Mouse (Mus musculus) pancreas, adult 10 weeks (tissue): Measurements from ENCODE around the gene Ip6k1. TPM values are rescaled to one million over a fixed set of nuclear protein-coding genes. Genes with fewer than 3 reads are reported as not detected.

ENCODE experiments used
- polyA plus RNA-seq: library from polyadenylated mRNA; stranded (reverse); fragments of 350-450 nt; fragmentation: Illumina TruSeq; extraction: RNeasy Lipid Tissue Mini Kit (QIAGEN cat#74804); gene quantifications from one replicate; pipeline ENCODE4 v1.2.3, GENCODE M21; 2015; ENCODE audit warnings: low read depth, low replicate concordance; ENCODE audit not compliant: insufficient read depth

Gene Ip6k1
- polyA plus RNA-seq: 29.1 TPM

DNA sequence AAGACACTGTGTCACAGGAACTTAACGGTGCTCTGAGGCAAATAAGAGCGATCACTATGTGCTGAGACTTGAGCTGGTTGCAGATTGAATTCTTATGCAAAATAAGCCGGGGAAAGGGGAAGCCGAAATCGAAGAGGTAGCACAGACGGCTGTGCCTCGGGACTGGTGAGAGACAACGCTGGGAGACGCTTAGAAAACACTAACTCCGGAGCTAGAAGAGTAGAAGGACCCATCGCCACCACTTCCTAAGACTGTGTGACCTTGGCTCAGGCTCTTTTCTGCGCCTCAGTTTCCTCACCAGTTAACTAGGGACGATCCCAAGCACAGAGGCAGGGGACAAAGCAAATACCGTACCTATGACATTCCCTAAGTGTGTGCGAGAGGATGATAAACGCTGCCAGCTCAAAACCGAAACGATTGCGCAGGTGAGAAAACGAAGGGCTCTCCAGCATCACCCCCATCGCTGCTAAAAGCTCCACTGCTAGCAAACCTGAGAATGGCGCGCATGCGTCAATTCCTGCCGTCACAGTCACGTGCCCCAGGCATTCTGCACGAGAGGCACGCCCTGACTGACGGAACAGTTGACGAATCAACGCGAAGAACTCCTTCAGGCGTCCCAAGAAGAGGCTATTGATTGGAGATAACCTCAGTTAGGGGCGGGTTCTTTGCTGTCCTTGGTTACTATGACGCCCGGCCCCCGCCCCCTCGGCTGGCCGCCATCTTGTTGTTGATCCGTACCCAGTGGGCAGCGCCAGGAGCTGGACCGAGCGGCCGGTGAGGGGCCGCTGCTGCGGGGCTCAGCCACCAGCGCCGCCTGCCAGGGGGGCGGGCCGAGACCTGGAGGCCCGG lies at the start of gene Ip6k1:
Gene Ip6k1 (plus strand): TSS at position 580 of the 849 bp plus-strand sequence.

DNA sequence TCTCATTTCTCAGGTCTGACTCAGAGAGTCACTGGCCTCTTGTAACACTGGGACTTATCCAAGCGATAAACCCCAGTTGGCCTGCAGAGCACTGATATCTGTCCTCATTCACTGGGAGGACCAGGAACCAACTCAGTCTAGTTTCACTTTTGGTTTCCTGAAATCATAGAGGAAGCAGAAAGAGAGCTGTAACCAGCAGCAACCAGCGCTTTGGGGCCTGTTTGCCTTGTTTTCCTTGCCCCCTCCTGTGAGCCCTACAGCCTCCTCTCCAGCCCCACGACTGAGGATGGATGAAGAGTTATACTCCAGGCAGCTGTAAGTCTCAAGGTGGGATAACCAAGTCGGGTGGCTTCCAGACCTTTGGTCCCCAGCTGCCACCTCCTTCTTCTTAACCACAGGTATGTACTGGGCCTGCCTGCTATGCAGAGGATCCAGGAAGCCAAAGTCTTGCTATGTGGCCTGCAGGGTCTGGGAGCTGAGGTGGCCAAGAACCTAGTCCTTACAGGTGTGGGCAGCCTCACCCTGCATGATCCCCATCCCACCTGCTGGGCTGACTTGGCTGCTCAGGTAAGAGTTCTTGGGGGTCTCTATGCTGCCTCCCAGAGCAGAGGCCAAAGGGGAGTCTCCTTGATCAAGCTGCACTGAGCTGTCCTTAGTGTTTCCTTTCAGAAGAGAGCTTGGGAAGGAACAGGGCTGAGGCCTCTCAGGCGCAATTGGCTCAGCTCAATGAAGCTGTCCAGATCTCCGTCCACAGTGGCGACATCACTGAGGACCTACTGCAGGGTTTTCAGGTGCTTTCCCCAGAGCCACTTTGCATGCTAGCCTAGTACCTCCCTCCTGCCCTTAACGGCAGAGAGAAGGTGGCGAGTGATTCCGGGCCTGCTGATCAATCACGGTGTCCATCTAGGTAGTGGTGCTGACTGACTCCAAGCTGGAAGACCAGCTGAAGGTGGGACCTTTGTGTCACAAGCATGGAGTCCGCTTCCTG lies 26.6 kb upstream of the Ip6k1 start, which contains the start of gene Uba7:
Gene Uba7 (plus strand): TSS at position 107 of the 988 bp plus-strand sequence.

DNA sequence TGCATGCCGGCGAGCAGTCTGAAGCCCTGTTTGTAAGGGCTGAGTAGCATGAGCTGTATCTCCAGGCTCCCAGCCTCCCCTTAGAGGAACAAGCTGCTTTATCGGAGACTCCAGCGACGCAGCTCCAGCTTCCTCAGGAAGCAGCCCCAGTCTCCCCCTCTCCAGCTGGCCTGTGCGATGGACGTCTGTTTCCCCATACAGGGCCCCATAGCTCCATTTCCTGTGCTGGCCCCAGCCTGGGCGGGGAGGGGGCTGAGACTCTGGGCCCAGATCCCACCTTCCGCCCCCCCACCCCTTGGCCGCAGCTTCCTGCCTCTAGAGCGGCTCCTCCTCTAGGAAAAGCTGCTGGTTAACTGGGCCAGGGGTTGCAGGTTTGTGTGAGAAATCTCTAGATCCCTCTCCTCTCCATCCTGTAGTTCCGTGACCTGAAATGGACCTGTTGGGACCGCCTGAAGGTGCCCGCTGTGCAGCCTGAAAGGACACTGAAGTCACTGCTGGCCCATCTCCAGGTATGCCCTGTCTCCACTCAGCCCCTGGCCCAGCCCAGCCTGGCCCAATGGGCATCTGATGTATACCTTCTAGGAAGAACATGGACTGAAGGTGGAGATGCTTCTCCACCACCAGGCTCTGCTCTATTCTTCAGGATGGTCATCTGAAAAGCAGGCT lies 19.5 kb upstream of the Ip6k1 start, which contains the start of gene Gm20661:
Gene Gm20661 (plus strand): TSS at position 378 of the 666 bp plus-strand sequence.

DNA sequence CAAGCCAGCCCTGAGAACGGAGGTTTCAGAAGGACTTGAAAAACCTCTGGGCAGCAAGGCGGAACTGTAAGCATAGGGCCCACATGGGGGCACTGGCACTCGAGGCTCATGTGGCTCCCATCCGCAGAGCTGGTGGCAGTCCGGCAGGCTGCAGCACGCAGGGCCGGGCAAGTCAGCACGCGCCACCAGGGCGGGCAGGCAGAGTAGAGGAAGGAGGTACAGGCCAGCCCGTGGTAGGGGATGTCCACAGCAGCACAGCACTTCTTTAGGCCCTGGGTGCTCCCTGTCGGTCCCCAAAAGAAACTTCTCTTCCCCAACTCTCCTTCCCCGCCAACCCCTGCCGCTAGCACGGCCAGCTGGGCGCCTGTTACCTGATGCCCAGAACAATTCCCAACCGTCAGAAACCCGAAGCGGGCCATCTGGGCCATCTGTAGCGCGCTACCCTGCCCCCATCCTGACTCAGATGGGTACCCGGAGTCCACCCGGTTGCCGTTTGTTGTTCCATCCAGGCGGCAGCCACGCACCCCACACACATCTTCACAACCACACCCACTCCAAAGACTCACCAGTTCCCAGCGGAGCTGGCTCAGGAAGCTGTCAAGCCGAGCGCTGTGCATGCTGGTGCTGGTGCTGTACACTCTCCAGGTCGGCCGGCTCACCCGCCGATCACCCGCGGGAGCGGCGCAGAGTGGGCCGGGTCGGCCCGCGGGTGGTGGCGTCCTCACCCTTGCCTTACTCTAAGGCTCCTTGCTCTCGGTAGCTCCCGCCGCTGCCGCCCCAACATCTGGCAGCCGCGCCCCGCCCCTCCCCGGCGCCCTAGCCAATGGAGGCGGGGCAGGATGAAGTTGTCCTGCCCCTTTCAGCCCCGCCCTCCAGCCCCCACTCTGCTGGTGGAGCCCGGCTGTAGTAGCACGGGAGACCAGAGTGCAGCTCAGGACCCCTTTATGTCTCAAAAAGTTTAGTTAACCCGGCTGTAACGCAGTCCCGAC lies 16.9 kb upstream of the Ip6k1 start, which contains the start of gene Inka1:
Gene Inka1 (minus strand): TSS at position 749 of the 989 bp plus-strand sequence.

DNA sequence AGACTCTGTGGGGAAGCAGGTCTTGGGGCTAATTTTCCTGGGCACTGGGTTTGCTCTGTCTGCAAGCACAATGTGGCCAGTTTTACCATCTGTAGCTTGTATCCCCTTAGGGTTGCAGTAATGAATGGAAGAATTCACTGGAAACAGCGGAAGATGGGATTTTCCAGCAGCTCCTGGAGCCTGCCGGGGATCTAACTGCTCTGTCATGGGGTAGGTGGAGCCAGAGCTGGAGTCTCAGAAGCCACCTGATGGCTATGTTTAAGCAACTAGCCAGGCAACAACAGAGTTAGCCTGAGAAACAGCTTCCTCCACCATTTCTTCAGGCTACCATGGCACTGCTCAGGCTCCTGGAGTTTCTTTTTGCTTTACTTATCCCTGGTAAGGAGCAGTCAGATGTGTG lies 10.1 kb upstream of the Ip6k1 start, which contains the start of gene Cdhr4:
Gene Cdhr4 (plus strand): TSS at position 301 of the 400 bp plus-strand sequence.

DNA sequence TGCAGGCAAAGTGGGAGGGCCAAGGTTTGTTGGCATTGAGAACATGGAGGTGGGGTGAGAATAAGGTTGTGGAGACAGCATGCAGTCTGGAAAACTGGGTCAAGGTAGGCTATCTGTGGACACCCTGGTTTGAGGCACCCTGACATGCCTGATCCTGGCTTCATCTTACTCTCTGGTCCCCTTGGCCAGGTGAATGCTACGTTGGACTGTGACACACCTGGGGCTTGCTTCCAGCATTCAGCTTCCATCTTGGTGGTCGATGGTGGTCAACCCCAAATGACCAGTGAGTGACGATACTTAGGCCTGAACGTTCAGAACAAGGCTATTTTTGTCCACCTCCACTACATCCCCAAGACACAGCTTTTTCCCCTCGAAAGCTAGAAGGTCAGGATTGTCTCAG lies 6.3 kb upstream of the Ip6k1 start, which contains the start of gene Gm20662:
Gene Gm20662 (plus strand): TSS at position 301 of the 400 bp plus-strand sequence.

DNA sequence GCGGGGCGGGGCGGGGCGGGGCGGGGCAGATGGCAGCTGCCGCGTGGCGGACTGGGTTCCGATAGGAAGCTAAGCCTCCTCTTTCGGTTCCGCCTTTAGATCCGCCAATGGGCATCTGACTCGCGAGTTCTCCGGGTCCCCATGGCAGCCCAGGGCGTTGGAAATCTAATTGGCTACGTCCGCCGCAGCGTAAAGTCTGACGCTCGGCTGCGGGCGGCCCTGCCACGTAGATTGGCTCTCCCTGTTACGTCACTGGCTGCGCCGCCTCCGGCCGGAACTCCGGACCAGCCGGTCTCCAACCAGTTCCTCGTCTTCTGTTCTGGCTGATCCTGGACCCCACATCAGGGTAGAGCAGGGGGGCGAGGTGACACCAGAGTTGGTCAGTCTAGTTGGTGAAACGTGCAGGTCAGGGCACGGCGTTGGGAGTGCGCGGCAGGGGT lies 46.7 kb downstream of the Ip6k1 start, which contains the start of gene Gmppb:
Gene Gmppb (plus strand): TSS at position 227 of the 440 bp plus-strand sequence.

DNA sequence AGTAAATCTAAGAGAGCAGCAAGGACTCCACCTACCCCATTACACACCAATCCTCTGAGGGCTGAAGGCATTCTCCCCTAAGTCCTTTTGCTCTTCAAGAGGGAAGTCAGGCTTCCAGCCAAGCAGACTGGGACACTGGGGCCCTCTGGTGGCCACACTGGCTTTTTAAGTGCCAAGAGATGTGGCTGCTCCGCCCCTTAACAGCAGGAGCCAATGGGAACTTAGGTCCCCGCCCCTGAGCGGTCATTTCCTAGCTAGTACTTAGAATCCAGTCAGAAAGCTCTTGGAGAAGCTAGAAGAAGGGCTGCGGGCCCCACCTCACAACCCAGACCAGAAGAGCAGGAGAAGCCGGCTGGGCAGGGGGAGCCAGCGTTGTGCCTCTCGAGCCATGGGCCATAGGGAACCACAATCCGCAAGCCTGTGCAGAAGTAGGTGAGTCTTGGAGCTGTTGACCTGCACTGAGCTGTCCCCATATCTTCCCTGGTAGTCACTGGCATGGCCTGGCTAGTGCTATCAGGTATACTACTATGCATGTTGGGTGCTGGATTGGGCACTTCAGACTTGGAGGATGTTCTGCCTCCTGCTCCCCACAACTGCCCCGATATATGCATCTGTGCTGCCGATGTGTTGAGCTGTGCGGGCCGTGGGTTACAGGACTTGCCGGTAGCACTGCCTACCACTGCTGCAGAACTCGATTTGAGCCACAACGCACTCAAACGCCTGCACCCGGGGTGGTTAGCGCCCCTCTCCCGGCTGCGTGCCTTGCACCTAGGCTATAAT lies 50.8 kb downstream of the Ip6k1 start, which contains the start of gene Amigo3:
Gene Amigo3 (plus strand): TSS at position 275 of the 780 bp plus-strand sequence.

DNA sequence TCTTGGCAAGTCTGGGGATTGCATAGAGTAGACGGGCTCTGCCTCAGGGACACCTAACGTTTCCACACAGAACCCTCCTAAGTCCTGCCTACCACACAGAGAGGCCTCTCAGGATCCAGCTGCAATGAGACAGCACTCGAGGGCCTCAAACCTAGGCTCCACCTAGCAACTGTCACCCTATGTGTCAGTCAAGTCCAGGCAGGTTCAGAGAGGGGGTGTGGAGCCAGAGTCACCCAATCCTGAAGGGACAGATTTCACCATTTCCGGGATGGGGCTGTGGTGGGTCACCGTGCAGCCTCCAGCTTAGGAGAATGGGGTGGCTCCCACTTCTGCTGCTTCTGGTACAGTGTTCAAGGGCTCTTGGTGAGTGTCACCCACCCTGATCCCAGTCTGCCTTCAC lies 77.9 kb downstream of the Ip6k1 start, which contains the start of gene Mst1:
Gene Mst1 (plus strand): TSS at position 269 of the 400 bp plus-strand sequence.

DNA sequence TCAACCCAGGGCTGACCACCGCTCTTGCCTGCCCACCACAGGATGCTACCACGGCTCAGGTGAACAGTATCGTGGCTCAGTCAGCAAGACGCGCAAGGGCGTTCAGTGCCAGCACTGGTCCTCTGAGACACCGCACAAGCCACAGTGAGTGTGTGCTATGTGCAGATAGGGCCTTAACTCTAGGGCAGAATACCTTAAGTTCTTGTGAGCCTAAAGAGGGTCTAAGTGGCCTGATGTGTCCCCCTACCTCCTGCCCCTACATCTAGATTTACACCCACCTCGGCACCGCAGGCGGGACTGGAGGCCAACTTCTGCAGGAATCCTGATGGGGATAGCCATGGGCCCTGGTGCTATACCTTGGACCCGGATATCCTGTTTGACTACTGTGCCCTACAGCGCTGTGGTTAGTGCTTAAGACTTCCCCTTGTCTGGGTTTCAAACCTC lies 80.7 kb downstream of the Ip6k1 start, which contains the start of gene Rnf123:
Gene Rnf123 (minus strand): TSS at position 359 of the 444 bp plus-strand sequence.

DNA sequence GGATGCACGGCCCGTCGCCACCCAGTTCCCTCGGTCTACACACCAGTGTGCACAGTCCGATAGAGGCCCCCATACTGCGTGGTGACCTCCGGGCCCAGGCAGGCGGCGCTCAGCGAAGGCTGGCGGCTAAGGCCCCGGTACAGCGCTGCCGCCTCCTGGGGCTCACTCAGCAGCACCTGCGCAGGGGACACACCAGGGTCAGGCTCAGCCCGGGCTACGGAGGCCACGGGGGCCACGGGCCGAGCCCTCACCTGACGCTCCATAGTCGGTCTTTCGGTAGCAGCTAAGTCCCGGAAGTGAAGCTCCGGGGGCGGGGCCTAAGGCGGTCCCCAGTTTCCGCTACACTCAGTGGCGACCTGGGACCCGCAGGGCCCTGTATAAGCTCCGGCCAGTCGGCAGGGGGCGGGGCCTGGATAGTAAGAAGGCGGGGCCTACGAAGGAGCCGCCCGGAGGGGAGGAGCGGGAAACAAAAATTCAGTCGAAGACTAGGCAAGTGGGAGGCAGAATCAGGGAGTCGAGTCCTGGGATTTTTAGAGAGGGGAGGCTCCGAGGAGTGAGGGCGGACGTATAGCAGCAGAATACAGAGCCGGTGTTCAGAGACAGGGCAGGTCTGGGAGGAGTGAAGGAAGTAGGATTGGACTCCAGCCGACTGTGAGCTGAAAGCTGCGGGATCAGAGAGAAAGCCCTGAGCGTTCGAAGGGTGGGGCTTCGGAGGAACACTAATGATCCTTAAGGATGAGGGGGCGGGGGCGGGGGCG lies 92.1 kb downstream of the Ip6k1 start, which contains the start of gene Apeh:
Gene Apeh (minus strand): TSS at position 423 of the 758 bp plus-strand sequence.

Other genes starting within 250 kb of the Ip6k1 start
- gene Rbm5, start 231.5 kb upstream of the Ip6k1 start, polyA plus RNA-seq: 36.6 TPM
- 27.2 TPM for gene Rbm6, start 129.3 kb upstream of the Ip6k1 start, polyA plus RNA-seq
- 9.7 TPM for gene Mon1a, start 114.3 kb upstream of the Ip6k1 start, polyA plus RNA-seq
- gene Mst1r, start 95.6 kb upstream of the Ip6k1 start, polyA plus RNA-seq: 3.4 TPM
- not detected for gene Actl11, start 74.0 kb upstream of the Ip6k1 start, polyA plus RNA-seq
- gene Camkv, start 66.8 kb upstream of the Ip6k1 start, polyA plus RNA-seq: not detected
- not detected for gene Traip, start 52.4 kb upstream of the Ip6k1 start, polyA plus RNA-seq
- gene Uba7, start 27.0 kb upstream of the Ip6k1 start, polyA plus RNA-seq: 17.0 TPM
- gene Gm20661, start 19.4 kb upstream of the Ip6k1 start, polyA plus RNA-seq: not detected
- gene Inka1, start 16.6 kb upstream of the Ip6k1 start, polyA plus RNA-seq: 3.5 TPM
- not detected for gene Cdhr4, start 10.0 kb upstream of the Ip6k1 start, polyA plus RNA-seq
- not detected for gene Gm20662, start 6.2 kb upstream of the Ip6k1 start, polyA plus RNA-seq
- gene Gmppb, start 46.7 kb downstream of the Ip6k1 start, polyA plus RNA-seq: 11.7 TPM
- gene Amigo3, start 50.7 kb downstream of the Ip6k1 start, polyA plus RNA-seq: 1.6 TPM
- gene Mst1, start 77.9 kb downstream of the Ip6k1 start, polyA plus RNA-seq: not detected
- 23.7 TPM for gene Rnf123, start 80.8 kb downstream of the Ip6k1 start, polyA plus RNA-seq
- gene Apeh, start 92.1 kb downstream of the Ip6k1 start, polyA plus RNA-seq: 40.1 TPM
- 0.48 TPM for gene Bsn, start 187.9 kb downstream of the Ip6k1 start, polyA plus RNA-seq